Mouse (Mus musculus) spleen, postnatal 14 days (tissue): ENCODE data around the gene Srbd1.

Experiments used
- DNase-seq, 2 experiments: peaks; one replicate each; pipeline ENCODE4 v3.0.0; 2021 to 2022; ENCODE audit warnings: low spot score in 2 of 2

Gene Srbd1

GRCm38 (mm10) chr17:86035146-86035545 lies 109.8 kb downstream of the Srbd1 start:
- DNase-seq, result no peak

- no peak for DNase-seq
Measured at GRCm38 (mm10) chr17:86034641-86035040, 110.3 kb downstream of the Srbd1 start.

- DNase-seq, result no peak
Measured at GRCm38 (mm10) chr17:86032113-86032714, 112.8 kb downstream of the Srbd1 start.

GRCm38 (mm10) chr17:86030016-86030415 lies 115.0 kb downstream of the Srbd1 start:
- no peak for DNase-seq

DNA sequence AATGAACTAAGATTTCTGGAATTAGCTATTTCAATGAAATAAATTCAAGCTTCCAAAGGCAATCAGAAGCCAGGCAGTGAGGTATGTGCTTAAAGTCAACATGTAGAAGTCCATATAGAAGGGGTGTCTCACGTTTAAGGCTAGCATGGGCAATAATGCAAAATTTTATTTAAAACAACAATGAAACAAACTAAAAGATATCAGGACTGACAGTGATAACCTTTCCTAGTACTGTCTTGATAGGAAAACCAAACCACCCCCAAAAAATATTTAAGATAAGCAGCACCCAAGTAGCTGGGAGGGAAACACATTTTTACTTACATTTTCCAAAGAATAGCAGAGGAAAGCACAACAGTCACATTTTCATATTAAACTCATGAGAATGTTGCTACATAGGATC lies 115.8 kb downstream of the Srbd1 start:
- DNase-seq, result no peak

- no peak for DNase-seq
Measured at GRCm38 (mm10) chr17:86027577-86028199, 117.3 kb downstream of the Srbd1 start.

DNA sequence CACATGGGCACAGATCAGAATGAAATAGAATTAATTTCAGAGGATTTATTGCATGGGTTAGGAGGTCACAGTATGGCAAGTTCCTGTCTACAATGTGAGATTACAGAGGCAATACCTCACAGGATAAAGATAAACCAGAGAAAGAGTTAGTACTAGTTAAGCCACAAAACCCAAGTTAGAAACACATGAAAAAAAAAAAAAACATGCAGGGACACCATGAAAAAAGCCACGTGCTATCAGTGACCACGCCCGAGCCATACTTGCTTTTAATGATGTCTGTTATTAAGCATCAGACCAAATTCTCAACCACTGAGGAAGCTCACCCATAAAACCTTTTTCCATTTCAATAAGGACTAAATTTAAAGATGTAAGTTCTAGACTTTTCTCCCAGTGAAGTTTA lies 120.4 kb downstream of the Srbd1 start:
- DNase-seq, result no peak

GRCm38 (mm10) chr17:86022366-86022765 lies 122.6 kb downstream of the Srbd1 start:
- DNase-seq, result no peak

- DNase-seq, result no peak
Measured at GRCm38 (mm10) chr17:86021815-86022214, 123.2 kb downstream of the Srbd1 start.

GRCm38 (mm10) chr17:86021231-86021630 lies 123.7 kb downstream of the Srbd1 start:
- no peak for DNase-seq

- DNase-seq, result no peak
Measured at GRCm38 (mm10) chr17:86019793-86020192, 125.2 kb downstream of the Srbd1 start.

DNA sequence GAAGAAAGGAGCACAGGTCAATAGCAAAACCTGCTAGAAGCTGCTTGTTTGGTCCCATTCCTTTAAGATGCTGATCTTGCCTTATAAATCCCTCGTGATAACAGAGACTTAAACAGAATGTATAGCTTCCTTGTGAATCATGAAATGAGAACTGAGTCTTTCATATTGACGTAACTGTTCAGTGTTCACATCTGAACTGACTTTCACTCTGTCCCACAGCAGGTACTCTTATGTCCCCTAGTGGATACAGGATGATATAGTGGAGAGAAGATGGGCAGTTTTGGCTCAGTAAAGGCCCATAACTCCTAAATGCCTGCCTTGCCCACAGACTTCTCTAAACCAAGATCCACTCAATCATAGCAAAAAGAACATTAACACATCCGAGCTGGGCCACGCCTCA lies 130.7 kb downstream of the Srbd1 start:
- DNase-seq, result no peak

DNA sequence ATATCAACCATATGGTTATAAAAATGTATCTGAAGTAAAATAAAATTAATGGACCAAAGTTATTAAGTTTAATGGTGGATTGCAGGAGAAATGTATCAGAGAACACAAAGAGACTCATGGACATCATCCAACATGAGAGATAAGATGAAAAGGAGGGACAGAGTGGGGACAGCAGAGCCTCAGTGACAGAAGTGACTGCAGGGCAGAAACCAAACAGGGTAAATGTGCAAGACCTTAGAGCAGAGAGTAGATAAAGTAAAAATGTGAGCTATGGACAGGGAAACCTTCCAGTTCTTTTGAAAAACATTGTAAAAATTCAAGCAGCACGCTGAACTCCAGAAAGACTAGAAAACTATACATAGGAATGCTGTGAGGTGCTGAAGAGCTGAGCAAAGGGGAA lies 132.4 kb downstream of the Srbd1 start:
- no peak for DNase-seq

DNA sequence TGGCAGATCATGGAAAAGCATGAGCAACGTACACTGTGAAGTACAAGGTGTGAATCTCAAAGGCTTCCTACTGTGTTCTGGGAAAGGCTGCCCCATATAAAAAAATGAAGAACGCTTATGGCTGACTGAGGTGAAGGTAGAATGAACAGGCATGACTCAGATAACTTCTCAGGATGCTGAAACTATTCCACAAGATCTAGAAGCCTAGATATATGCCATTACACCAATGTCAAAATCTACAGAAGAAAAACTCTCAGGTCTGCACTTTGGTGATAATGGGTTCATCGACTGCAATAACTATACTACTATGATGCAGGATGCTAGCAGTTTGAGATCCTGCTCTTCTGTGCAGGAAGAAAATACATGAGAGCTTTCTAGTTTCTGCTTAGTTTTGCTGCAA lies 133.1 kb downstream of the Srbd1 start:
- no peak for DNase-seq

GRCm38 (mm10) chr17:86008401-86008800 lies 136.6 kb downstream of the Srbd1 start:
- no peak for DNase-seq

DNA sequence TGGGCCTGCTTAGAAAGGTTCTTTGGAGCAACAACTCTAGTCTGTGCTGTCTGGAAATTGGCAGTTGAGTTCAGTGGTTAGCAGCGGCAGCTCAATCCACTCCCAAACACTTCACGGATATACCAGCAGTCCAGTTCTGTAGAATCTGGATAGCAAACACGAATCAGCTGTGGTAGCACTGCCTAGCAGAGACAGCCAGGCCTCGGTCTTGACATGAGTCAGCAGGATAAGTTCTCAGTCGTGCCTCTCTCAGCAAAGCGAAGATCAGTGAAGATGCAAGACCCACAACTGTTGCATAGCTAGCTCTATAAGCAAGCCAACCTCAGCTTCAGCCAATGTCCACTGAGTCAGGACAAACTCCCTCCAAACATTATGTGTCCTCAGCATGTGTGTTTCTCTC lies 142.9 kb downstream of the Srbd1 start:
- DNase-seq, result no peak

GRCm38 (mm10) chr17:86001667-86002066 lies 143.3 kb downstream of the Srbd1 start:
- DNase-seq, result no peak

- no peak for DNase-seq
Measured at GRCm38 (mm10) chr17:85995727-85996126, 149.2 kb downstream of the Srbd1 start.

DNA sequence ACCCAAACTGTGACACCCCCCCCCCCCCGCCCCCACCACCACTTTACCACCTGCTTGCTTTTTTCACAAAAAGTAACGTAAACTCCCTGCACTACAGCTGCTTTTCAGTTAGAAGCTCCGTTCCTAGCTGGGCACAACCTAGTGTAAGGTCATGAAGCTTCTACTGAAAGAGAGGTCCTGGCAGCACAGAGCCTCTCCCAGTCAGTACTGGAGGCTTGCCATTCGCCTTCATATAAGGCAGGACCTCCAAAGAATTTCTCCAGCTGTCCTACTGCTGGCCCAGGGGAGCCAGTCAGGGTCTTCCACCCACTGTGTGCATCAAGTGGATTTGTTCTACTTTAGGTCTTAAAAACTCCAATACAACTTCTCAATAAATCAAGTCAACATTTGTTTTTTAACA lies 149.9 kb downstream of the Srbd1 start:
- DNase-seq, result no peak

- no peak for DNase-seq
Measured at GRCm38 (mm10) chr17:85989058-85989769, 155.8 kb downstream of the Srbd1 start.

GRCm38 (mm10) chr17:85987531-85987930 lies 157.4 kb downstream of the Srbd1 start:
- no peak for DNase-seq

- DNase-seq, result no peak
Measured at GRCm38 (mm10) chr17:85986624-85987023, 158.4 kb downstream of the Srbd1 start.

DNA sequence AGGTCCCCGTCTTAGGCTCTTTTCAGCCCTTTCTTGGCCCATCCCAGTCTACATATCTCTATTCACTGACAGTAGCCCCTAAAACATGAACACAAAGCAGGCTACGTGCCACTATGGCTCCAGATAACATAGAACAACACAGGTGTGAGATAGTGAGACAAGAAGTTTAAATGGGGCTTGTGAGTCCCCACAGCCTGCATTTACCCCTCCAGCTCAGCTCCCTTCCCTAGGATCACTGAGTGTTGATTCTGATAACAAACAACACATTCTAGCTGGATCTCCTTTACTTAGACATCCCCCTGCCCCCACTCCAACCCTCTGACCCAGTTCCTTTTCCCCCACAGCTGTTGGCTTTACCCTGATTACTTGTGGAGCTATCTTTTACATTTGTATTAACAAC lies 158.8 kb downstream of the Srbd1 start:
- no peak for DNase-seq
